Mouse (Mus musculus) forebrain, embryonic 12.5 days (tissue): ENCODE measurements around the gene Dffa. TPM values are rescaled to one million over a fixed set of nuclear protein-coding genes. Genes with fewer than 3 reads are reported as not detected.

Source experiments
- ATAC-seq: fragments of 200-750 bp; cut with Nextera tagmentation; 2 replicates; pipeline ENCODE4 v1.8.0; 2017; ENCODE audit warnings: moderate TSS enrichment; ENCODE audit not compliant: low FRiP score
- H3K27ac ChIP-seq: fragments of 300-500 bp; sonication (generic); 2 replicates; pipeline ENCODE4 v1.5.1; 2016; ENCODE audit warnings: mild to moderate bottlenecking
- H3K27me3 ChIP-seq: fragments of 300-500 bp; sonication (generic); 2 replicates; pipeline ENCODE4 v1.6.1; 2016; ENCODE audit warnings: mild to moderate bottlenecking
- H3K36me3 ChIP-seq: fragments of 300-500 bp; sonication (generic); replicated peaks from 2 replicates; pipeline ENCODE4 v1.6.1; 2016; ENCODE audit warnings: mild to moderate bottlenecking
- H3K4me1 ChIP-seq: fragments of 300-500 bp; sonication (generic); 2 replicates; pipeline ENCODE4 v1.6.1; 2016
- H3K4me2 ChIP-seq: fragments of 300-500 bp; sonication (generic); 2 replicates; pipeline ENCODE4 v1.6.1; 2016; ENCODE audit warnings: mild to moderate bottlenecking, moderate library complexity
- H3K4me3 ChIP-seq: fragments of 300-500 bp; sonication (generic); replicated peaks from 2 replicates; pipeline ENCODE4 v1.5.1; 2016; ENCODE audit warnings: mild to moderate bottlenecking
- H3K9ac ChIP-seq: fragments of 300-500 bp; sonication (generic); 2 replicates; pipeline ENCODE4 v1.6.1; 2016; ENCODE audit warnings: mild to moderate bottlenecking
- H3K9me3 ChIP-seq: fragments of 300-500 bp; sonication (generic); 2 replicates; pipeline ENCODE4 v1.6.1; 2016
- WGBS: fragments of 180-500 bp; shearing (Covaris S2); methylation state at CpG from one replicate; pipeline ENCODE4 v1.1.7; 2016; 5-methylcytosine and 5-hydroxymethylcytosine counted together
- polyA plus RNA-seq: library from polyadenylated mRNA; unstranded; fragments of >200 nt; fragmentation: Nextera tagmentation; extraction: Ambion mirVana; gene quantifications from 2 replicates; pipeline ENCODE4 v1.2.1, GENCODE M21; 2016

The Dffa gene
- polyA plus RNA-seq, 1 experiment from 2014 or later = 26.4 TPM

- Histone ChIP-seq H3K27me3 (no peaks in the 10 kb centered on the region), H3K9ac (peak overlapping the region; percentile 75), H3K4me3 (peak overlapping the region; percentile 66), H3K36me3 (peaks cover 7% of the 10 kb centered on the region), H3K27ac (no peak overlapping the region), H3K9me3 (no peaks in the 10 kb centered on the region), H3K4me1 (peaks cover 9% of the 10 kb centered on the region), H3K4me2 (peak overlapping the region; percentile 71)
- no peak for ATAC-seq
- WGBS = 68% methylated on average over 18 of the region's 18 CpGs
These were observed 32.3 kb downstream of the Dffa start for GRCm38 (mm10) chr4:149136116-149136850.

- Histone ChIP-seq H3K27me3 (no peaks in the 10 kb centered on the region), H3K36me3 (no peaks in the 10 kb centered on the region; the same call in 1 of the 2 replicates), H3K4me2 (peak within 1 kb of the TSS; percentile 71), H3K4me3 (peak within 1 kb of the TSS; percentile 66), H3K9ac (peak within 1 kb of the TSS; percentile 75), H3K9me3 (no peaks in the 10 kb centered on the region), H3K27ac (peak within 1 kb of the TSS; percentile 92), H3K4me1 (peaks cover 9% of the 10 kb centered on the region)
- WGBS = under 1% methylated on average over 68 of the region's 68 CpGs
- peak; percentile 92 for ATAC-seq
These were observed 33.2 kb downstream of the Dffa start, which contains the start of gene Cenps for GRCm38 (mm10) chr4:149136982-149137770. Gene Cenps (minus strand): TSS chr4:149137629.

GRCm38 (mm10) chr4:149138515-149138914 lies 34.6 kb downstream of the Dffa start:
- WGBS = 85% methylated on average over 8 of the region's 8 CpGs
- ATAC-seq = no peak
- peaks cover 9% of the 10 kb centered on the region for H3K4me1 ChIP-seq
- H3K27me3 ChIP-seq = no peaks in the 10 kb centered on the region
- H3K9ac ChIP-seq = no peak overlapping the region
- no peak overlapping the region for H3K4me3 ChIP-seq
- H3K4me2 ChIP-seq = no peak overlapping the region
- H3K27ac ChIP-seq = no peak overlapping the region
- H3K9me3 ChIP-seq = no peaks in the 10 kb centered on the region
- no peaks in the 10 kb centered on the region for H3K36me3 ChIP-seq

- Histone ChIP-seq H3K27ac (no peak overlapping the region), H3K9me3 (no peaks in the 10 kb centered on the region), H3K4me3 (no peak overlapping the region), H3K9ac (no peak overlapping the region), H3K36me3 (no peaks in the 10 kb centered on the region), H3K27me3 (no peaks in the 10 kb centered on the region), H3K4me2 (no peak overlapping the region), H3K4me1 (peaks cover 8% of the 10 kb centered on the region; the same call in 1 of the 2 replicates)
- WGBS = 41% methylated on average over 4 of the region's 4 CpGs
- ATAC-seq = no peak
These were observed 39.6 kb downstream of the Dffa start for GRCm38 (mm10) chr4:149143594-149143993.

- Histone ChIP-seq H3K27ac (peak overlapping the region; percentile 51), H3K9me3 (no peaks in the 10 kb centered on the region), H3K4me1 (peaks cover 8% of the 10 kb centered on the region; the same call in 1 of the 2 replicates), H3K36me3 (peaks cover 2% of the 10 kb centered on the region), H3K27me3 (no peaks in the 10 kb centered on the region), H3K4me2 (no peak overlapping the region), H3K9ac (no peak overlapping the region), H3K4me3 (no peak overlapping the region)
- ATAC-seq = peak; percentile 82
- 6% methylated on average over 3 of the region's 3 CpGs for WGBS
These were observed 40.5 kb downstream of the Dffa start for GRCm38 (mm10) chr4:149144459-149144858.

GRCm38 (mm10) chr4:149145151-149145550 lies 41.2 kb downstream of the Dffa start:
- Histone ChIP-seq H3K36me3 (peaks cover 9% of the 10 kb centered on the region), H3K4me1 (peaks cover 8% of the 10 kb centered on the region; the same call in 1 of the 2 replicates), H3K4me2 (no peak overlapping the region), H3K27ac (peak overlapping the region; percentile 51; the same call in 1 of the 2 replicates), H3K27me3 (no peaks in the 10 kb centered on the region), H3K9me3 (no peaks in the 10 kb centered on the region), H3K9ac (no peak overlapping the region), H3K4me3 (no peak overlapping the region)
- 81% methylated on average over 4 of the region's 4 CpGs for WGBS
- no peak for ATAC-seq

- 88% methylated on average over 7 of the region's 7 CpGs for WGBS
- ATAC-seq = no peak
These were observed 43.6 kb downstream of the Dffa start for GRCm38 (mm10) chr4:149147528-149147927.

GRCm38 (mm10) chr4:149148084-149148483 lies 44.1 kb downstream of the Dffa start:
- H3K27me3 ChIP-seq = no peaks in the 10 kb centered on the region
- H3K9ac ChIP-seq = no peak overlapping the region
- whole genome bisulfite sequencing = 81% methylated on average over 4 of the region's 4 CpGs
- no peak for ATAC-seq
- H3K4me3 ChIP-seq = no peak overlapping the region
- no peaks in the 10 kb centered on the region for H3K9me3 ChIP-seq
- no peak overlapping the region for H3K27ac ChIP-seq
- peaks cover 37% of the 10 kb centered on the region for H3K36me3 ChIP-seq
- no peak overlapping the region for H3K4me2 ChIP-seq
- H3K4me1 ChIP-seq = peaks cover 8% of the 10 kb centered on the region; the same call in 1 of the 2 replicates

More at GRCm38 (mm10) chr4:149147528-149147927, 43.6 kb downstream of the Dffa start:
- Histone ChIP-seq H3K27ac (no peak overlapping the region), H3K4me1 (peaks cover 8% of the 10 kb centered on the region; the same call in 1 of the 2 replicates), H3K36me3 (peaks cover 31% of the 10 kb centered on the region), H3K4me2 (no peak overlapping the region), H3K27me3 (no peaks in the 10 kb centered on the region), H3K4me3 (no peak overlapping the region), H3K9ac (no peak overlapping the region), H3K9me3 (no peaks in the 10 kb centered on the region)

GRCm38 (mm10) chr4:149149196-149149595 lies 45.2 kb downstream of the Dffa start:
- Histone ChIP-seq H3K9me3 (no peaks in the 10 kb centered on the region), H3K27me3 (no peaks in the 10 kb centered on the region), H3K4me3 (no peak overlapping the region), H3K4me1 (peaks cover 8% of the 10 kb centered on the region; the same call in 1 of the 2 replicates), H3K4me2 (no peak overlapping the region), H3K27ac (no peak overlapping the region), H3K36me3 (peaks cover 48% of the 10 kb centered on the region), H3K9ac (no peak overlapping the region)
- no peak for ATAC-seq
- WGBS = 82% methylated on average over 9 of the region's 9 CpGs

- Histone ChIP-seq H3K27me3 (no peaks in the 10 kb centered on the region), H3K4me3 (no peak overlapping the region), H3K36me3 (peaks cover 52% of the 10 kb centered on the region), H3K4me1 (peaks cover 6% of the 10 kb centered on the region; the same call in 1 of the 2 replicates), H3K27ac (no peak overlapping the region), H3K9me3 (no peaks in the 10 kb centered on the region), H3K9ac (no peak overlapping the region), H3K4me2 (no peak overlapping the region)
- 84% methylated on average over 7 of the region's 7 CpGs for WGBS
- no peak for ATAC-seq
These were observed 45.7 kb downstream of the Dffa start for GRCm38 (mm10) chr4:149149611-149150010.

GRCm38 (mm10) chr4:149150256-149150655 lies 46.3 kb downstream of the Dffa start:
- Histone ChIP-seq H3K27me3 (no peaks in the 10 kb centered on the region), H3K4me2 (no peak overlapping the region), H3K4me1 (peaks cover 5% of the 10 kb centered on the region; the same call in 1 of the 2 replicates), H3K4me3 (no peak overlapping the region), H3K9ac (no peak overlapping the region), H3K36me3 (peaks cover 58% of the 10 kb centered on the region), H3K9me3 (peaks cover 4% of the 10 kb centered on the region; the same call in 1 of the 2 replicates), H3K27ac (no peak overlapping the region)
- no peak for ATAC-seq
- WGBS = 91% methylated on average over 11 of the region's 11 CpGs

- Histone ChIP-seq H3K4me3 (no peak overlapping the region), H3K27me3 (no peaks in the 10 kb centered on the region), H3K9me3 (peaks cover 4% of the 10 kb centered on the region; the same call in 1 of the 2 replicates), H3K36me3 (peaks cover 63% of the 10 kb centered on the region), H3K9ac (no peak overlapping the region), H3K27ac (no peak overlapping the region), H3K4me1 (peaks cover 5% of the 10 kb centered on the region; the same call in 1 of the 2 replicates), H3K4me2 (no peak overlapping the region)
- WGBS = 95% methylated on average over 11 of the region's 11 CpGs
- ATAC-seq = no peak
These were observed 46.8 kb downstream of the Dffa start for GRCm38 (mm10) chr4:149150721-149151120.
